Mouse (Mus musculus): ENCODE measurements around the gene Tmem208.

Tmem208 gene

DNA sequence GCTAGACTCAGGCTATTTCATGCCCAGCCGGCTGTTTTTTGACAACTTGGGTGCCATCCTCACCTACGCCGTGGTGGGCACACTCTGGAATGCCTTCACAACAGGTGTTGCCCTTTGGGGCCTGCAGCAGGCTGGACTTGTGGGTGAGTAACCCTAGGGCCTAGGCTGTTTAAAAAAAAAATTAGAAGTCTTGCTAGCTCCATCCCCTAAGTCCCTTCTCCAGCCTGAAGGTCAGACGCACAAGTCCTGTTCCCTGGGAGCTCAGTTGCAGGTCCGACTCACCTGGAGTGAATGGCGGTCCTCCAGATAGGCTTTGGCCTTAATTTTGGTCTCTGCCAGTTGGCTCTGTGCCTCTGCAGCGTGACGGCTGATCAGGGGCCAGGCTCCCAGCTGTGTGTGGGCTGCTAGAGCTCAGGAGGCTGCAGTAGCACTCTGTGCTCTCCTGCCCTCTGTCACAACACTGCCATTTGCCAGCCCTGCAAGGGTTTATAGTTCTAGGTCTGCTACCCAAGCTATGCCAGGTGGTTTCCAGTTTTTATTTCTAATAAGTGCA is 27.5 kb downstream of the Tmem208 start:
- DNase-seq (ENCODE audit: low spot score) = no peak

DNA sequence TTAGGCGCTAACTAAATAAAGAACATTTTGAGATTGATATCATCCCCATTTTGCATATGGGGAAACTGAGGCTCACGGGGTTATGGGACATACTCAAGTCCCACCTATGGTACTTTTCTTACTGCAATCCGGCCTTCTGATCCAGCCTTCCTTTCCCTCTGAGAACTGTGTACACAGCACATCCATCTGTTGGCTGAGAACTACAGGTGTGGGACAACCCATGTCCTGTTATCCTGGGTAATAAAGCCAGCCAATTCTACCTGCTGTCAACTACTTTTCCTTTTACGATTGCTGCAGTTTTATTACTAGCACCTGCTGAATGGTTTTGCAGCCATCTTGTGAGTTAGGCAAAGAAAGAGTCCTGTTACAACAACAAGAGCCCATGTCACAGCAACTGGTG is 28.4 kb downstream of the Tmem208 start:
- DNase-seq (ENCODE audit: low spot score) = no peak

DNA sequence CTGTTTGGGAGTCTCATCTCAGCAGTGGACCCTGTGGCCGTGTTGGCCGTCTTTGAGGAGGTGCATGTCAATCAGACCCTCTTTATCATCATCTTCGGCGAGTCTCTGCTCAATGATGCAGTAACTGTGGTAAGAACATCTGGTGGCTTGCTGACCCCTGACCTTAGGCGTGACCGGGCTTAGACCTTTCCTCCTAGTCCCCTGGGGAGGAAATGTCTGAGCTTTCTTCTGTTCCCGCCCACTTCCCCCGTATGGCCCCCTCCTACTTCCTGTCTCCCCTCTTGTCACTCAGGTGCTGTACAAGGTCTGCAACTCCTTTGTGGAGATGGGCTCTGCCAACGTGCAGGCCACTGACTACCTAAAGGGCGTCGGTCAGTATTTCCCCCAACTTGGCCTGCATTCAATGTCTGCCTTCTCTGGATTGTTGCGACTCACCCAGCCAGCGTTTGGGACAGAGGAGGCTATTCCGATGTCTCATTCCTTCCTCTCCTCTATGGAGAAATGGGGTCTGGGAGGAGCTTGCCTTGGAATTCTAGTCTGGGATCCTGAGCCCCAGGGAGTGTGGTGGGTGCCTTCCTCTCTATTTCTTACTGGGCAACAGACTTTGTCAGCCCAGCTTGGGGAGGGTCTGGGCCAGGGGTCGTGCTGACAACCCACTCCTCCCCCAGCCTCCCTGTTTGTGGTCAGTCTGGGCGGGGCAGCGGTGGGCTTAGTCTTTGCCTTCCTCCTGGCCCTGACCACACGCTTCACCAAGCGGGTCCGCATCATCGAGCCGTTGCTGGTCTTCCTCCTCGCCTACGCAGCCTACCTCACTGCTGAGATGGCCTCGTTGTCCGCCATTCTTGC is 29.2 kb downstream of the Tmem208 start:
- no peak for DNase-seq (ENCODE audit: low spot score)

DNA sequence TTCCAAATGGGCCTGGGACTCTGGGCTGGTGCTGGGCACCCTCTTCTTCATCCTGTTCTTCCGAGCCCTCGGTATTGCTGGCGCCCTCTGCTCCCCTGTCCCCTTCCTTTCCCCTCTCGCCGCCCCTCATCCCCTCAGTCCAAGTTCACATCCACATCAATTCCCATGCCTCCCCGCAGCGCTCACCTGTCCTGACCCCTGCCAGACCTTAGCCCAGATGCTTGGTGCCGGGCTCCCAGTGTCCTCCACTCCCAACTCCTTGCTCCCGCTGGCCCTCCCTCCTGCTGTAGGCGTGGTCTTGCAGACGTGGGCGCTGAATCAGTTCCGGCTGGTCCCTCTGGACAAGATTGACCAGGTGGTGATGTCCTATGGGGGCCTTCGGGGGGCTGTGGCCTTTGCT is 30.5 kb downstream of the Tmem208 start:
- DNase-seq (ENCODE audit: low spot score) = no peak

DNA sequence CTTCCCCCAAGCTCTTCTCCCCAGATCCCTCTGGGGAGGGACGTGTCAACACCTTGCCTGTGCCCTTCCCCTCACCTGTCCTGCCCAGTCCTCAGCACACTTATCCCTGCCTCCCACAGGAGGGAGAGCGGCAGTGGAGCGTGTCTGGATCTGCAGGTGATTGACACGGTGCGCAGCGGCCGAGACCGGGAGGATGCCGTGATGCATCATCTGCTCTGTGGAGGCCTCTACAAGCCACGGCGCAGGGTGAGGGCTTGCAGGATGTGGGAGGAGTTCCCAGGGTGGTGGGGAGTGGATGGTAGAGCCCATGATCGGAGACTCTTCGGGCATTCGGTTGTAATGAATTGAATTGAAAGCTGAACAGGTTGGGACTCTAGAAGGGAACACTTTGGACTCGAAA is 33.1 kb downstream of the Tmem208 start:
- no peak for DNase-seq (ENCODE audit: low spot score)

DNA sequence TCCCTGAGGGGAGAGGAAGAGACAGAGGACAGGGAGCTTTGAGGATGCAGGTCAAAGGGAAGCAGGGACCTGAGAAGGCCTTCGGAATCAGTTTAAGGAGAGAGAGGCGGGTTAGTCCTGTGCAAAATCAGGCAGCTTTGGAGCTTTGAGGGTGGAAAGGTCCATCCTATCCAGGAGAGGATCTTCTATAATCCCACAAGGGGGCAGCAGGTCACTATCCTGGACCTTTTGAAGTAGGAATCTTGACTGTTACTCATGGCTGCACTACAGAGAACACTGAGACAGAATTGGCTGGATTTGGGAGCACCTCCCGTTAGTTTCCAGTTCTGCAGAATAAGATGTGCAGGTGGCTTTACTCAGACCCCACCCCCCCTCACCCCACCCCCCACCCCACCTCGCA is 33.5 kb downstream of the Tmem208 start:
- no peak for DNase-seq (ENCODE audit: low spot score)

DNA sequence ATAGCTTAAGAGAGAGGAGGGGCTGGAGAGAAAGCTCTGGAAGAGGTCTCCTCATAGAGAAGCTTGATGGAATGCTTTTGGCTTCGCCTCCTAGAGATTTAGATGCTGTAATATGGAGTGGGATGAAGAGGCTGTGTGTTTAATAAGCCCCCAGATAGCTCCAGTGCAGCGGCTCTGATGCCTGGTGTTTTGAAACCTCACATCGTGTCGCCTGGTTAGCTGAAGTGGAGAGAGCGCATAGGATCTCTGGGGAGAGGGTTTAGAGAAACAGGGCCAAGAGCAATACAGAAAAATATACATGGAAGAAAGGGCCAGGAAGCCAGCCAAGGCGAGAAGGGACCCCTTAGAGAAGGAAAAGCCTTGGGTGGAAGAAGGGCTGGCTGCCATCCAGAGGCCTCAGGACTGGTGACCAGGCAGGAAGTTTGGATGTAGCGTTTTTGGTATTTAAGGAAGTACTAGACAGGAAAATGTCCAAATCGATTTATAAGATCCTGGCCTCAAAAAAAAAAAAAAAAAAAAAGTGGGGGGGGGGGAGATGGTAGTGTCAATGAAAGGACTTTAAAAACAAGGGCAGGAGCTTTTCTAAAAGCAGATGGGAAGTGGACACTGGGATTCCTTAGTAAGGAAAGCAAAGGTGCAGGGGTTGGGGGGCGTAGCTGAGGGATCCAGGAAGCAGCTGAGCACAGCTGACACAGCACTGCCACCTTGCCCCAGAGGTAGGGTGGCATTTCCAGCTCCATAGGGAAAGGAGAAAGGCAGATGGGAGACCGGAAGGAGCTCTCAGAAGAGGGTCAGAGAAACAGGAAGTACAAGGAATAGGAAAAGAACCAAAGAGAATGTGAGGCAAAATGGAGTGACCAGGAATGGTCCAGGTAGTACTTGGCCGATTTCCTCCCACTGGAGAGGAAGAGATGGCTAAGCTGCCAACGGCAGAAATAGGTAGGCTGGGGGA is 35.9 kb downstream of the Tmem208 start:
- DNase-seq (ENCODE audit: low spot score) = no peak

DNA sequence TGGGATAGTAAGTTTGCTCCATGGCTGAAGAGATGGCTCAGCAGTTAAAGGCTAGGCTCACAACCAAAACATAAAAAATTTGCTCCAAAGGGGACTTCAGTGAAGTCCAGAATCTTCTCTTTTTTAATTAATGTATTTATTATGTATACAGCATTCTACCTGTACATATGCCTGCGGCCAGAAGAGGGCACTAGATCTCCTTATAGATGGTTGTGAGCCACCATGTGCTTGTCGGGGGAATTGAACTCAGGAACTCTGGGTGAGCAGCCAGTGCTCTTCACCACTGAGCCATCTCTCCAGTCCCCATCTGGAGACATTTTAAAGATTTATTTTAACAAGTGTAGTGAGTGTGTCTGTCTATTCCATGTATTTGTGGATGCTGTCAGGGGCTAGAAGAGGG is 41.0 kb downstream of the Tmem208 start:
- DNase-seq (ENCODE audit: low spot score) = no peak

DNA sequence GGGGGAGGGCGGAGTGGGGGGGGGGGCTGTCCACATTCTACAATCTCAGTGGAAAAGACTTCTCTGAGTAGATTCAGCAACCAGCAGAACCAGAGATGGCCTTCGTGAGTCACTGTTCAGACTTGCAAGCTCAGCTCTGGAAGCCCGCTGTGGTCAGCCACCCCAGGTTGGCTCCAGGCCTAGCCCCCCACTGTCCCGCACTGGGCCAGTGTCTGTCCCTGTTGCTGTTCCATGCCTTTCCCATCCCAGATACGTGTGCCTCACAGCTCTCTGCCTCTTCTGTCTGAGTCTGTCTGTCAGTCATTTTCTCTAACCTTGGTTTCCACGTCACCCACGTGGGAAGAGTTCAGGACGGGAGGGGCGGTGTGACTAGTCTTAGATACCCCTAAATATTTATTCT is 46.3 kb downstream of the Tmem208 start:
- DNase-seq (ENCODE audit: low spot score) = no peak

DNA sequence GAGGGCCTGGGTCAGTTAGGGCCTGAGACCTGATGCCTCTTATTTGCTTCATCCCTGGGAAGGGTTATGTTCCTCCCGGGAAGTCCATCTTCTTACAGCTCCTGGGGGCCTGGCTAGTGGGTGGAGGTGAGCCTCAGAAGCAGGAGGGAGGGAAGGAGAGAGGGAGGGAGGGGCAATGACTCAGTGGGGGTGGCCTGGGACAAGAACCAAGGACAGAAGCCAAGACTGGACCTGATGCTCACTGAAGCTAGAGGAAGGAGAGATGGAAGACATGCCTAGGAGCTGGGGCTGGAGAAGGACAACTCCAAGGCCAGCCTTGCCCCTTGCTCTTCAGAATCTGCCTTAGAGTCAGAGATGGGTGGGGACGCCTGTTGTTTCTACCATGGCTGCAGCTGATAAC is 46.9 kb downstream of the Tmem208 start, which contains the start of gene Plekhg4:
TSS of gene Plekhg4 (plus strand) at position 243 of the 400 bp plus-strand sequence.
- DNase-seq (ENCODE audit: low spot score) = no peak

DNA sequence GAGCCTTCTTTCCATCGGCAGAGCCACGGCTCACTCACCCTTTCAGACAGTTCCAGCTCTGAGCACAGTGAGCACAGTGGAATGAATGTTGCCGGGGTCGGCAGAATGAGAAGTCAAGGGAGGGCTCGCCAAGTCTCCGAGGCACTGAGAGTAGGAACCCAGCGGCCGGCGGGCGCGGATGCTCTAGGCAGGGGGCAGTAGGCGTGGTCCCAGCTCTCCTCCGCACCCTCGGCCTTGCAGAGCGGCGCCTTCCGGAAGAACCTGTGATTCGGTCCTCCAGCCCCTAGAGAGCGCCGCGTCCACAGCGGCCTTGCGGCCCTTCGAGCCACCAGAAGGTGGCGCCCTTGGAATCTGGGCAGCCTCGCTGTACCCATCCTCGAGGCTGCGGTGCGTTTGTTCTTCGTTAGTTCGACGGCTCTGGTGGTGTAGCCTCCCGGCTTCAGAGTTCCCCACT is 48.4 kb downstream of the Tmem208 start:
- no peak for DNase-seq (ENCODE audit: low spot score)

DNA sequence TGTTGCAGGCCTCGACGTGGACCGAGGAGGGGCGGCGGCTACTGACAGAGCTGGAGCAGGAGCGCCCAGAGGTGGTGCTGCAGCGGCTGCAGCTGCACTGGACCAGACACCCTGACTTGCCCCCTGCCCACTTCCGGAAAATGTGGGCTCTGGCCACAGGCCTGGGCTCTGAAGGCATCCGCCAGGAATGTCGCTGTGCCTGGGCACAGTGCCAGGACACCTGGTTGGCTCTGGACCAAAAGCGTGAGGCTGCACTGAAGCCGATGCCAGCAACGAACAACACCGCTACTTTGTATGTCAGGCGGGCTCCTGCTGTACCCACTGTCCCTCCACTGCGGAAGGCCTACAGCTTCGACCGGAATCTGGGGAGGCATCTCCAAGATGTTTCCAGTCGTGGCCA is 52.5 kb downstream of the Tmem208 start:
- peak; percentile 50 for DNase-seq (ENCODE audit: low spot score)

DNA sequence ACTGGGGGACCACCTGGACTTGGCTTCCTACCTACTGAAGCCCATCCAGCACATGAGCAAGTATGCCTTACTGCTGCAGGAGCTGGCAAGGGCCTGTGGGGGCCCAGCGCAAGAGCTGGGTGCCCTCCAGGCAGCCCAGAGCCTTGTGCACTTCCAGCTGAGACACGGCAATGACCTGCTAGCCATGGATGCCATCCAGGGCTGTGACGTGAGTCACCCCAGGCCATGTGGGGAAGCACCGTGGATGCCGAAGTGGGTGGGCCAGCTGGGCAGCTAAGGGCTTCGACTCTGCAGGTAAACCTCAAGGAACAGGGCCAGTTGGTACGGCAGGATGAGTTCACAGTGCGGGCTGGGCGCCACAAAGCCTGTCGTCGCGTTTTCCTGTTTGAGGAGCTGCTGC is 54.2 kb downstream of the Tmem208 start:
- no peak for DNase-seq (ENCODE audit: low spot score)

DNA sequence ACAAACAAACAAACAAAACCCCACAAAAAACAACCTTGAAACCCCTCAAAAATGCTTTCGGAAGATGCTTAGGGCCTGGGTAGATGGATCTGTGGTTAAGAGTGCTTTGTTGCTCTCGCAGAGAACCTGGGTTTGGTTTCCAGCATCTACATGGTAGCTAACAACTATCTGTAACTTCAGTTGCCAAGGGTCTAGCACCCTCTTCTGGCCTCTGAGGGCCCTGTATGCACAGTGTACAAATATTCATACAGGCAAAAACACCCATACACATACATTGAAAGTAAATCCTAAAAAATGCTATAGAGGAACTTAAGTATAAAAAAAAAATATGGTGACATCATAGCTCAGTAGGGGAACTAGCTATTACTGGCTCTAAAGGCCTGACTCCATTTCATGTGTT is 57.9 kb downstream of the Tmem208 start:
- no peak for DNase-seq (ENCODE audit: low spot score)
